ENCODE assay signal across 14 mouse cellular contexts in genomic region chr11:6504689-6505088, GRCm38 (mm10). TPM values are rescaled to one million over a fixed set of nuclear protein-coding genes. Genes with fewer than 3 reads are reported as not detected.
DNase-seq lines count a peak whose midpoint lies in the region; ATAC-seq and TF ChIP-seq lines count a peak whose summit lies in the region.
"Had no signal": no experiment of that assay in that cellular context is flagged by ENCODE, and none has a peak within 500 bp of the region (broad histone marks: within the 10 kb centered on the region; RNA-seq: fewer than 3 reads in every experiment).

No protein-coding gene starts in this region.

- no peaks in the 10 kb centered on the region for H3K9me3 ChIP-seq in liver, embryonic 11.5 days (ENCODE audit: control insufficient read depth, low read length)
- H3K9me3 ChIP-seq in liver, embryonic 16.5 days (replicated peaks; ENCODE audit: control insufficient read depth, low read length) = no peaks in the 10 kb centered on the region
- H3K9me3 ChIP-seq in midbrain, embryonic 10.5 days (replicated peaks) = no peaks in the 10 kb centered on the region
- no peaks in the 10 kb centered on the region for H3K9me3 ChIP-seq in midbrain, embryonic 16.5 days (replicated peaks; ENCODE audit: control insufficient read depth, low read length, poor library complexity, severe bottlenecking)
- H3K9me3 ChIP-seq: embryonic facial prominence, embryonic 12.5 days; neural tube, embryonic 15.5 days had no signal

- H3K79me2 ChIP-seq in liver, adult 2 months (ENCODE audit: control insufficient read depth, insufficient read depth, low read length) = no peaks in the 10 kb centered on the region

- H3K27ac ChIP-seq in liver, adult 2 months (replicated peaks; ENCODE audit: insufficient read depth, low read depth, low read length) = no peak overlapping the region
- no peak overlapping the region for H3K27ac ChIP-seq in liver, embryonic 11.5 days (ENCODE audit: low read depth, low read length)
- no peak overlapping the region for H3K27ac ChIP-seq in liver, embryonic 16.5 days (ENCODE audit: low read length)
- H3K27ac ChIP-seq in midbrain, embryonic 10.5 days (replicated peaks) = no peak overlapping the region
- no peak overlapping the region for H3K27ac ChIP-seq in midbrain, embryonic 16.5 days (ENCODE audit: low read length)
- H3K27ac ChIP-seq: embryonic facial prominence, embryonic 12.5 days; forebrain, embryonic 10.5 days; heart, adult 2 months; neural tube, embryonic 15.5 days had no signal

- WGBS in liver, adult 2 months = 37% methylated on average over 6 of the region's 6 CpGs
- WGBS in liver, embryonic 11.5 days = 79% methylated on average over 6 of the region's 6 CpGs
- WGBS in liver, embryonic 16.5 days (ENCODE audit: insufficient replicate concordance) = 64% methylated on average over 6 of the region's 6 CpGs
- WGBS in midbrain, embryonic 10.5 days = 80% methylated on average over 6 of the region's 6 CpGs
- 80% methylated on average over 6 of the region's 6 CpGs for WGBS in midbrain, embryonic 16.5 days

- no peak for TF ChIP-seq CTCF in liver, adult 2 months (IDR thresholded peaks at IDR 0.05; ENCODE audit: low read depth, low read length)

- DNase-seq in liver, adult 2 months (ENCODE audit: extremely low read depth, low read depth, low spot score) = peak; percentile 29
- no peak for DNase-seq in liver, embryonic 11.5 days (ENCODE audit: low spot score)
- DNase-seq in fat pad, adult 2 months (ENCODE audit: extremely low read depth, low read depth, low spot score) = peak; percentile 56
- no peak for DNase-seq in frontal cortex, postnatal 36 days (ENCODE audit: low spot score in 2 of 2)
- DNase-seq in midbrain, embryonic 10.5 days (ENCODE audit: low spot score) = no peak
- DNase-seq: adrenal gland, adult 8-10 months; heart, adult 2 months; heart, postnatal 36 days had no signal

- no peak for ATAC-seq in liver, embryonic 11.5 days (replicated peaks; ENCODE audit: low FRiP score)
- peak; percentile 77 for ATAC-seq in liver, embryonic 16.5 days (ENCODE audit: low read depth)
- peak; percentile 78 for ATAC-seq in megakaryocyte progenitor cell, adult 5-6 weeks (replicated peaks; ENCODE audit: poor library complexity)
- no peak for ATAC-seq in midbrain, embryonic 16.5 days

- H3K36me3 ChIP-seq in liver, adult 2 months (ENCODE audit: control insufficient read depth, insufficient read depth, low read length) = no peaks in the 10 kb centered on the region
- H3K36me3 ChIP-seq in liver, embryonic 11.5 days (ENCODE audit: control insufficient read depth, insufficient read depth, low read length) = no peaks in the 10 kb centered on the region
- no peaks in the 10 kb centered on the region for H3K36me3 ChIP-seq in liver, embryonic 16.5 days (ENCODE audit: control insufficient read depth, insufficient read depth)
- no peaks in the 10 kb centered on the region for H3K36me3 ChIP-seq in midbrain, embryonic 10.5 days
- H3K36me3 ChIP-seq in midbrain, embryonic 16.5 days (ENCODE audit: control insufficient read depth, insufficient read depth, low read length) = no peaks in the 10 kb centered on the region
- H3K36me3 ChIP-seq: embryonic facial prominence, embryonic 12.5 days; forebrain, embryonic 10.5 days; neural tube, embryonic 15.5 days had no signal

- H3K9ac ChIP-seq in liver, adult 2 months (ENCODE audit: low read depth, low read length) = no peak overlapping the region
- no peak overlapping the region for H3K9ac ChIP-seq in liver, embryonic 11.5 days (ENCODE audit: low read depth, low read length)
- H3K9ac ChIP-seq in liver, embryonic 16.5 days (ENCODE audit: low read depth, low read length) = no peak overlapping the region
- no peak overlapping the region for H3K9ac ChIP-seq in midbrain, embryonic 16.5 days (ENCODE audit: low read depth, low read length)
- H3K9ac ChIP-seq: embryonic facial prominence, embryonic 12.5 days; neural tube, embryonic 15.5 days had no signal

- H3K4me2 ChIP-seq in liver, embryonic 11.5 days = no peak overlapping the region
- no peak overlapping the region; the same call in 1 of the 2 replicates for H3K4me2 ChIP-seq in liver, embryonic 16.5 days (ENCODE audit: low read depth, low read length)
- no peak overlapping the region for H3K4me2 ChIP-seq in midbrain, embryonic 16.5 days (ENCODE audit: low read length)
- H3K4me2 ChIP-seq: embryonic facial prominence, embryonic 12.5 days; neural tube, embryonic 15.5 days had no signal

- TF ChIP-seq POLR2A in liver, adult 2 months (IDR thresholded peaks at IDR 0.05; ENCODE audit: extremely low read depth, insufficient read depth, low read length) = no peak

- H3K27me3 ChIP-seq in liver, adult 2 months (ENCODE audit: control insufficient read depth, insufficient read depth, low read length) = no peaks in the 10 kb centered on the region
- no peaks in the 10 kb centered on the region for H3K27me3 ChIP-seq in liver, embryonic 11.5 days (replicated peaks; ENCODE audit: control insufficient read depth, insufficient read depth, low read length)
- no peaks in the 10 kb centered on the region for H3K27me3 ChIP-seq in liver, embryonic 16.5 days (ENCODE audit: control insufficient read depth, insufficient read depth, low read depth, low read length)
- H3K27me3 ChIP-seq in midbrain, embryonic 10.5 days (ENCODE audit: low read depth, poor library complexity, severe bottlenecking) = no peaks in the 10 kb centered on the region
- no peaks in the 10 kb centered on the region for H3K27me3 ChIP-seq in midbrain, embryonic 16.5 days (ENCODE audit: control insufficient read depth, insufficient read depth, low read depth, low read length)
- H3K27me3 ChIP-seq: embryonic facial prominence, embryonic 12.5 days; neural tube, embryonic 15.5 days had no signal

- H3K4me1 ChIP-seq in liver, adult 2 months (ENCODE audit: control insufficient read depth, insufficient read depth, low read length) = no peaks in the 10 kb centered on the region
- H3K4me1 ChIP-seq in liver, embryonic 11.5 days (replicated peaks; ENCODE audit: control insufficient read depth, insufficient read depth, low read length) = no peaks in the 10 kb centered on the region
- H3K4me1 ChIP-seq in liver, embryonic 16.5 days (ENCODE audit: control insufficient read depth, low read depth, low read length) = no peaks in the 10 kb centered on the region; the same call in 1 of the 2 replicates
- no peaks in the 10 kb centered on the region for H3K4me1 ChIP-seq in midbrain, embryonic 10.5 days
- no peaks in the 10 kb centered on the region for H3K4me1 ChIP-seq in midbrain, embryonic 16.5 days (ENCODE audit: control insufficient read depth, insufficient read depth, low read length)
- H3K4me1 ChIP-seq: embryonic facial prominence, embryonic 12.5 days; forebrain, embryonic 10.5 days; neural tube, embryonic 15.5 days had no signal

- H3K4me3 ChIP-seq in liver, adult 2 months (ENCODE audit: insufficient read depth, low read depth, low read length) = no peak overlapping the region
- no peak overlapping the region for H3K4me3 ChIP-seq in liver, embryonic 11.5 days (ENCODE audit: low read depth, low read length)
- no peak overlapping the region for H3K4me3 ChIP-seq in liver, embryonic 16.5 days (ENCODE audit: low read depth, low read length)
- no peak overlapping the region for H3K4me3 ChIP-seq in midbrain, embryonic 10.5 days
- H3K4me3 ChIP-seq in midbrain, embryonic 16.5 days (ENCODE audit: low read depth, low read length) = no peak overlapping the region
- H3K4me3 ChIP-seq: embryonic facial prominence, embryonic 12.5 days; forebrain, embryonic 10.5 days; heart, adult 2 months; neural tube, embryonic 15.5 days had no signal

RNA-seq across cellular contexts. Expression of gene Myo1g, which starts 16.1 kb away (rescaled TPM):
- 1.1 and 2.6 TPM in 2 replicates for total RNA-seq in liver, adult 2 months (2014; rRNA removed)
- polyA plus RNA-seq in liver, adult 2 months (2012; rRNA removed) = 1.4 and 2.3 TPM in 2 replicates
- polyA plus RNA-seq in liver, embryonic 11.5 days (2014; fragmentation: Nextera tagmentation; extraction: Ambion mirVana) = 5.6 and 6.0 TPM in 2 replicates
- 8.5 and 8.7 TPM in 2 replicates for polyA plus RNA-seq in liver, embryonic 16.5 days (2015; fragmentation: Nextera tagmentation; extraction: Ambion mirVana)
- 39.1 and 43.8 TPM in 2 replicates for total RNA-seq in megakaryocyte progenitor cell, adult 5-6 weeks (2015)
- 47.1 and 49.6 TPM in 2 replicates for total RNA-seq in megakaryocyte progenitor cell, adult 5-6 weeks (2017)
- polyA plus RNA-seq in midbrain, embryonic 10.5 days (2016; fragmentation: Nextera tagmentation; extraction: Ambion mirVana) = 0.86 and 0.87 TPM in 2 replicates
- 0.19 and 0.53 TPM in 2 replicates for polyA plus RNA-seq in midbrain, embryonic 16.5 days (2015; fragmentation: Nextera tagmentation; extraction: Ambion mirVana)

RNA-seq across cellular contexts. Expression of gene Purb, which starts 29.0 kb away (rescaled TPM):
- total RNA-seq in liver, adult 2 months (2014; rRNA removed) = 11.2 and 12.6 TPM in 2 replicates
- polyA plus RNA-seq in liver, adult 2 months (2012; rRNA removed) = 2.5 and 2.6 TPM in 2 replicates
- 13.2 and 13.7 TPM in 2 replicates for polyA plus RNA-seq in liver, embryonic 11.5 days (2014; fragmentation: Nextera tagmentation; extraction: Ambion mirVana)
- 7.3 TPM in 2 replicates for polyA plus RNA-seq in liver, embryonic 16.5 days (2015; fragmentation: Nextera tagmentation; extraction: Ambion mirVana)
- total RNA-seq in megakaryocyte progenitor cell, adult 5-6 weeks (2015) = 51.3 and 53.0 TPM in 2 replicates
- 38.3 and 40.5 TPM in 2 replicates for total RNA-seq in megakaryocyte progenitor cell, adult 5-6 weeks (2017)
- 15.1 and 15.5 TPM in 2 replicates for polyA plus RNA-seq in midbrain, embryonic 10.5 days (2016; fragmentation: Nextera tagmentation; extraction: Ambion mirVana)
- 11.2 and 11.7 TPM in 2 replicates for polyA plus RNA-seq in midbrain, embryonic 16.5 days (2015; fragmentation: Nextera tagmentation; extraction: Ambion mirVana)

RNA-seq across cellular contexts. Expression of gene Ccm2, which starts 42.0 kb away (rescaled TPM):
- total RNA-seq in liver, adult 2 months (2014; rRNA removed) = 16.5 and 18.6 TPM in 2 replicates
- 43.7 and 49.6 TPM in 2 replicates for polyA plus RNA-seq in liver, adult 2 months (2012; rRNA removed)
- polyA plus RNA-seq in liver, embryonic 11.5 days (2014; fragmentation: Nextera tagmentation; extraction: Ambion mirVana) = 74.5 and 82.1 TPM in 2 replicates
- 34.5 and 36.0 TPM in 2 replicates for polyA plus RNA-seq in liver, embryonic 16.5 days (2015; fragmentation: Nextera tagmentation; extraction: Ambion mirVana)
- total RNA-seq in megakaryocyte progenitor cell, adult 5-6 weeks (2015) = 18.3 and 22.7 TPM in 2 replicates
- 43.6 TPM in 2 replicates for total RNA-seq in megakaryocyte progenitor cell, adult 5-6 weeks (2017)
- 106 and 108 TPM in 2 replicates for polyA plus RNA-seq in midbrain, embryonic 10.5 days (2016; fragmentation: Nextera tagmentation; extraction: Ambion mirVana)
- polyA plus RNA-seq in midbrain, embryonic 16.5 days (2015; fragmentation: Nextera tagmentation; extraction: Ambion mirVana) = 81.4 and 84.3 TPM in 2 replicates

Comparison
In these comparisons a context has a peak if more than half of its experiments do, and no peak if none do; other contexts are left out.
1. DNase-seq: peak in liver, adult 2 months (single experiment) and fat pad, adult 2 months (single experiment); none in liver, embryonic 11.5 days (single experiment), frontal cortex, postnatal 36 days (0 of 2) and midbrain, embryonic 10.5 days (single experiment).
2. ATAC-seq: peak in liver, embryonic 16.5 days (single experiment) and megakaryocyte progenitor cell, adult 5-6 weeks (single experiment); none in liver, embryonic 11.5 days (single experiment) and midbrain, embryonic 16.5 days (single experiment).